Comparison of ENCODE assay signal across 12 mouse cellular contexts in genomic region chr3:104577228-104577927, GRCm38 (mm10).
"Had no signal": no experiment of that assay in that cellular context is flagged by ENCODE, and none has a peak within 500 bp of the region (broad histone marks: within the 10 kb centered on the region; RNA-seq: fewer than 3 reads in every experiment).

No protein-coding gene starts in this region.

- ATAC-seq: intestine, embryonic 16.5 days; midbrain, embryonic 15.5 days had no signal

- H3K27me3 ChIP-seq: kidney, embryonic 15.5 days; midbrain, embryonic 15.5 days; neural tube, embryonic 13.5 days; stomach, embryonic 15.5 days had no signal

- H3K4me1 ChIP-seq: kidney, embryonic 15.5 days; limb, embryonic 10.5 days; midbrain, embryonic 15.5 days; neural tube, embryonic 13.5 days; stomach, embryonic 15.5 days had no signal

- H3K4me2 ChIP-seq: hindbrain, embryonic 14.5 days; kidney, embryonic 15.5 days; midbrain, embryonic 11.5 days; midbrain, embryonic 15.5 days; neural tube, embryonic 13.5 days; stomach, embryonic 15.5 days had no signal

- H3K9me3 ChIP-seq: kidney, embryonic 15.5 days; limb, embryonic 10.5 days; midbrain, embryonic 15.5 days; neural tube, embryonic 13.5 days; stomach, embryonic 15.5 days had no signal

- H3K27ac ChIP-seq: hindbrain, embryonic 14.5 days; kidney, embryonic 15.5 days; left cerebral cortex, adult 2 months; limb, embryonic 10.5 days; midbrain, embryonic 15.5 days; neural tube, embryonic 13.5 days; stomach, embryonic 15.5 days had no signal

- H3K9ac ChIP-seq: hindbrain, embryonic 14.5 days; kidney, embryonic 15.5 days; midbrain, embryonic 15.5 days; neural tube, embryonic 13.5 days; stomach, embryonic 15.5 days had no signal

- DNase-seq: kidney, postnatal 14 days; lung, adult 2 months; thymus, postnatal 14 days had no signal

- H3K36me3 ChIP-seq: kidney, embryonic 15.5 days; limb, embryonic 10.5 days; midbrain, embryonic 15.5 days; neural tube, embryonic 13.5 days; stomach, embryonic 15.5 days had no signal

- H3K4me3 ChIP-seq: kidney, embryonic 15.5 days; left cerebral cortex, adult 2 months; limb, embryonic 10.5 days; midbrain, embryonic 15.5 days; neural tube, embryonic 13.5 days; stomach, embryonic 15.5 days had no signal
